Mouse (Mus musculus): ENCODE measurements at regions not wholly inside any gene's neighbourhood (a gene's known extent, or its start where the extent isn't known, plus 50 kb on each side); places are given as distances from the start of the nearest gene placed in this dataset.

DNA sequence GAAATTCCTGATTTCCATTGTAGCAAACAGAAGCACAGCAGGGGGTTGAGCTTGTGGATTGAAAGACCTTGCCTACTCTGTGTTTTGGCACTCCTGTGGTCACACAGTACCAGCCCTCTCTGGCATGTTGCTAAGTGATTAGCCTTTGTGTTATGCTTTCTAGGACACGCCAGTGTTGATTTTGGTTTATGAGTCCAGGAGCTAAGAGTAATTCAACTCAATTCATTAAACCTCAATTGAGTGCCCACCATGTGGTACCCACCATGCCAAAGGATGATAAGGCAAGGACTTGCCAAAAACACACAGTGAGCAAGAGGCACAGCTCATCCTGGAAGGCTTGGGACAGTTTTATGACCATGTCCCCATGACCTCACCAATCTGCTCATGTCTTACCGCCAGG is 221.1 kb upstream of the Sox14 start:
- no peak for DNase-seq

- no peak for DNase-seq
These were observed 219.6 kb upstream of the Sox14 start for GRCm38 (mm10) chr9:100095559-100095959.

- DNase-seq, result no peak
These were observed 219.1 kb upstream of the Sox14 start for GRCm38 (mm10) chr9:100094956-100095558.

DNA sequence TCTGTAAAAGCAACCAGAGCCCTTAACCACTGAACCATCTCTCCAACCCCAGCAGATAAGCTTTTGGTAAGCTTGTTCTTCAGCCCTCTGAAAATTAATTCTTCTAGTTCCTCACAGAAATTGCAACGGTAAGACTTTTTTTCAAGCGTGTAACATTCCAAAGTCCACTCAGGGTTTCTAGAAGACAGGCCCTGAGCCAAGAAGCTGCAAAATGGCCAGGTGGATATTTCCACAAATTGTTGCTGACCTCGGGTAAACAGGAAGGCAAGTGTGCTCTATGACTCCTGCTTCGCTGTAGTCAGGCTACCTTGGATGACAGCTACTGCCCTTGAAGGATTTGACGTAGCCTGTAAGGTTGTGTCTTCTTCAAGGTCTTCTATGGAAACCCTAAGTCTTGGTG is 195.2 kb upstream of the Sox14 start:
- DNase-seq, result no peak

DNA sequence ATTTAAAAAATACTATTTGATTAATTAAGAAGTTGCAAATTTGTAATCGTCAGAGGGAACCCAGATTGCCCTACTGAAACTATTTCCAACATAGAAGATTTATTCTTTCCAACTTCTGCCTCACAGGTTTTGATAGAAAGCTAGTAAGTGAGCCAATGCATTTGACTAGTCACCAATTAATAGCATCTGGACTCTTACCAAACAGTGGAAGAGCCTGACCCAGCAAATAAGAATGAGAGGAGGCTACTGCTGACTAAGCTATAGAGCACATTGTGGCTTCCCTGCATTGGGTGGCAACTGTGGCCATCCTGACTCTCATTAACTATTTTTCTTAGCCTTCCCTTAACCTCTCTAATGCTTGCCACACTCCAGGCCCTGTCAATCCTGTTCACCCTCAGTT is 182.6 kb upstream of the Sox14 start:
- no peak for DNase-seq

DNA sequence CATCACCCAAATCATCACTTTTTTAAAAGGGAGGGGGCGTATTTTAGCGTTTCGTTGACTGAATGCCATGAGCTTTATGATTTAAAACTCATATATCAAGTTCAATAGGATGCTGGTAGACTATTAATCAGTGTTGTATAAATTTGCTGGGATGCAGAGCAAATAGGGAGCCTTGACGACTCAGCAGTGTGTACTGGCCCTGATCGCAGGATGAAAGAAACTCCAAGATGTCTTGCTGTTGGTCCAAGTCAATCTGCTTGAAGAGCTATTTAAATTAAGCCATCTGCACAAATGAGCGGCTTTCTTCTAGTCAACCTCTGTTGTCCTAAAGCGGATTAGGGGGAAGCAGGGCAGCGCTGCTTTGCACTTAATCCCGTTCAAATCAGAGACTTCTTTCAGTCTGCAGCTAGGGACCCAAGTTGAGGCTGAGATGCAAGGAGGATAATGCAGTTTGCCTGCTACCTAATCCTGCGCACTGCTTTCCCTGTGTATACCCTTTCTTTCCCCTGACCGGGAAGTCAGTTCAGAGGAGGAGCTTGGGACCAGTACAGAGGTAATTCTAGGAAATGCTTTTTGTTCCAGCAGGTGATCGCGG is 170.3 kb upstream of the Sox14 start:
- DNase-seq, result no peak

DNA sequence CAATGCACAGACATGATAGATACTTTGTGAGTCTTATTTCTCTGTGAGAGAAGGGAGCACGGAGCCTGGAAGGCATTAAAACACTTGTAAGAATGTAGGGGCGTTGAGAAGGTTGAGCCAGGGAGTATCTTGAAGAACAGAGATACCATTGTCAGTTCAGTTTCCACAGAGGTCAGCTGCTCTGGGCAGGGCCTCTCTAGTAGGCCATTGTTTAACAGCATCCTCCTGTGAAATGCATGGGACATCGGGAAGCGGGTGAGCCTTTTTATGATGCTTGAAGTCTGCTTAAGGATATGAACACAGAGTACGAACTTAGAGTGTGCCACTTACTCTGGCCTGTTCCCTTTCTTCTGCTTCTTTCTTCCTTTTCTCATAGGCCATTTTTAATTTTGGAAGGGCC is 169.7 kb upstream of the Sox14 start:
- DNase-seq, result no peak

DNA sequence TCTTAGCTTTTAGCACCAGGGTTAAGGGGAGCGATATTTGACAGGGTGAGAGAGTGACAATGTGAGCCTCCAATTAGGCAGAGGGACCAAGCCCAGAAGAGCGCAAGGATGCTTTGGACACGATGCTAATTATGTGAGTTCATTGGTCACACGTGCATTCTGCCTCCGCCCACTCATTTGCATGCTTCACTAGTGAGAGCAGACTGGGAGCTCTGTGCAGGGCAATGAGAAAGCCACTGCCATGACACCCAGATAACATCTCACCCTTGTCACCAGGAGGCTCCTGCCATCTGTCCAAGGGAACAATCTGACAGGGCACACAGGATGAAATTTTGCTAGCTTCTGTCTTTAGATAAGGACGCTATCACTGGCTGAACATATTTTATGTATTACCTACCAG is 165.8 kb upstream of the Sox14 start:
- DNase-seq, result peak in 1 of 2 experiments; percentile 1

- DNase-seq, result no peak
These were observed 147.7 kb upstream of the Sox14 start for GRCm38 (mm10) chr9:100023641-100024040.

- DNase-seq, result no peak
These were observed 146.1 kb upstream of the Sox14 start for GRCm38 (mm10) chr9:100022035-100022434.

DNA sequence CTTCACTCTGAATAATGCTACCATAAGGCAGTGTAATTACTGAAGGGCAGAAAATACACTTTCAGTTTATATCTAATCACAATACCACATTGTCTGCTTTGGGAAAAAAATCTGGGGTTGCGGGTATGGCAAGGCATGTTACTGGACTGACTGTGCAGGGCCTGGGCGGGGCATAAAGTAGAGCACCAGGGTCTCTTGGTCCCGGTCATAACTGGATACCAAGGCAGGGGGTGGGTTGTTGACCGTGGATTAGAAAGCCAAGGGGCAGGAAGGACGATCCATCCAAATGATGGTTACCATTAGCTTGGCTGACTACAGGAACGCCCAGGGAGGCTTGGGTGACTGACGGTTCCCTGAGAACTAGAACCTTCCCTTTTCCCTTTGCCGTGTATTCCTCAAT is 119.2 kb upstream of the Sox14 start:
- no peak for DNase-seq

DNA sequence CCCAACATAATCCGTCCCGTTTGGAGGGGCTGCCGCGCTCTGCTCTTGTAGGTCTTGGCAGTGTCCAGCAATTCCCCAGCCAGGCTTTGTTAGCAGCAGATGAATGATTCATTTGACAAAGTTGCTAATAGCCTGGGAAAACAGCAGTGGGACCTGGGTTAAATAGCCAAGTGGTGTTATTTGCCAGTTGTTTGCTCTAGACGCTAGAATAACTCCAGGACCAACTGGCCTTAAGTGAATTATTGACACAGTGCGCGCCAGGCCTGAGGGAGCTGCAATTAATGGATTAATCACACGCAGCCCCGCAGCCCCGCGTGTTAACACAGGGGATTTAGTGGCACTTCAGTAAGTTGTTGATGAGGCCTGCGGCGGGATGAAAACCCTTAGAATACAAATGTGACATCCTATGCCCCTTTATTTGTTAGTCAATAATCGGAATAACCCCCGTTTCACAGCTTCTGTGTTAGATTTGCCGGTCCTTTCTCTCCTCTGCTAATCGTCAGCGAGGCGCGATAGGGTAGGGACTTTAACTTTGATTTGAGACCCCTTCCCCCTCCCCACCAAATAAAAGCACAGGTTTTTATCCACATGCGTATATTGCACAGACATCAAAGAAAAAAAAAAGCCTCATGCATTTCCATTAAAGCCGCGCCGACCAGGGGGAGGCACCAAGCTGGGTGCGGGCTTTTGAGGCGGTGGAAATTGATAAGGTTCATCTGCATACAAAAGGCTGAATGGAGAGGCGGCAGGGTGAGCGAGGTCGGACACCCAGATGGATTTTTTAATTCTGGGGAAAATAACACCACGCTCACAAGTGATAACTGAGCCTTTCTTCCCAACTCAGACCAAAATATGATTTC is 118.5 kb upstream of the Sox14 start:
- DNase-seq, result no peak

DNA sequence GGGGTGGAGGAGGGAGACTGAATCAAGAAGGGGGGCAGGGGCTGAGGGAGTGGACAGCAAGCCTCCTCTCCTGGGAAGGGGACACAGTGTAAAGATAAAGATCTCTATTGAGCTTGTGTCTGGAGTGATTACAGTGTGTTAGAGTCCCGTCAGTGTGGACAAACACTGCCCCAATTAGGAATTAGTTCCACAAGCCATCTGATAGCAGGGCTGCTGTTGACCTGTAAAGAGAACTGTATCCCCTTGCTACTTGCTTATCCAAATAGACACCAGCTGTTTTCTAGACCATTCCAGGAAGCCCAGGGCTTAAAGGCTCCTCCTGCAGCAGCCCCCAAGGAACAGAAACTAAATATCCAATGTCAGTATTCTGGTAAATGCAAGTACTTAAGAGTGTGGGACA is 111.4 kb upstream of the Sox14 start:
- no peak for DNase-seq

DNA sequence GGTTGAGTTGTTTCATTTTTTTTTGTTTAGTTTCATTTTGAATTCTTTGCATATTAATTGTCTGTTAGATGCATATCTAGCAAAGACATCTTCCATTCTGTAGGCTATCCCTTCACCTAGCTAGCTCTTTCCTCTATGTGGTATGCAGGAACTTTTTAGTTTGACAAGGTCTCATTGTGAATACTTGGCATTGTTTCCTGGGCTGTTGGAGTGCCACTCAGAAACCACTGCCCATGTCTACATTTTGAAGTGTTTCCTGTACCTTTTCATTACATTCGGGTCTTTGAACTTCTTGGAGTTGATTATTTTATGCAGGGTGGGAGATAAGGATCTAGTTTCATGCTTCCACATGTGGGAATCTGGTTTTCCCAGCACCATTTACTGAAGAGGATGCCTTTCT is 104.8 kb upstream of the Sox14 start:
- no peak for DNase-seq

GRCm38 (mm10) chr9:99961561-99961960 is 85.6 kb upstream of the Sox14 start:
- DNase-seq, result no peak

DNA sequence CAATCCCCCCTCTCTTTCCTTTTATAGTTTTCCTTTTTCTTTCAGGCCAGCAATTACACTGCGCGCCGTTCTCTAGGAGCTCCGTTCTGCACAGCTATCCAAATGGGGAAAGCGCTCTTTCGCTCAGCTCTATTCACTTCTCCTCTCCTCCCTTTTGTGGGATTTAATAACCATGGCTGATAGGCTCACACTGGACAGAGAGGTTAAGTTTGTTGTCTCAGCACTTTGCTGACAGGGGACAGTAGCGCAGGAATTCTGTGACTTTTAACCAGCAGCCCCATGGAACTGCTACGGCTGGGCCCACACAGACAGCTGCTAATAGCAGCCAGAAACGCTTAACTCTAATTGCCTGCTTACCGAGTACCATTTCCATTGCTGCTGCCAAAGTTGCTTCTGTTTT is 78.8 kb upstream of the Sox14 start:
- DNase-seq, result no peak

DNA sequence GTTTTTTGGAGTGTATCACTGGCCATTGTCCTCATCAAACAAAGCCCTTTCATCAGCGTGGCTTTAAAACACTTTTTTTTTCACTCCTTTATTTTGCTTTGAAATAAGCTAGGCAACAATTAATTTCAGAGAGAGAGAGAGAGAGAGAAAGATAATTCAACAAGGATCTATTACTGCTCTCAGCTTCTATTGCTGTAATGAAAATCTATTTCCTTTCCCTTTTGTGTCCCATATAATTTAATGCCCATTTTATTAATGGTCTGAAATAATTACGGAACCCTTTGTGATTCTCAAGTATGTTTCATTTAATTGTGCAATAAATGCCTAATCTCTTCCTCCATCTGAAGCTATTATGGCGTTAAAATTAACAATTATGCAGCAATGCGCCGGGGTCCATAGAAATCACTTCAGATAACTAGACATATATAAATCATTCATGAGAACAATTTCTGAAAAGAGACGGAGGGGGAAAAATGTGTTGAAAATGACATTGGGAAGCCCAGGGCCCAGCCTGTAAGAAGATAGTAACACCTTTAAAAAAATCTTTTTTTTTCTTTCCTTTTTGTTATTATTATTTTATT is 78.2 kb upstream of the Sox14 start:
- no peak for DNase-seq

Measured in cerebellum, postnatal 36 days (tissue).